Mouse (Mus musculus) liver, postnatal 0 days (tissue): ENCODE measurements around the gene Ccdc83. TPM values are rescaled to one million over a fixed set of nuclear protein-coding genes. Genes with fewer than 3 reads are reported as not detected.

Source experiments
- ATAC-seq: fragments of 200-750 bp; cut with Nextera tagmentation; 2 replicates; pipeline ENCODE4 v1.8.0; 2017; ENCODE audit warnings: mild to moderate bottlenecking, moderate library complexity
- DNase-seq: peaks from one replicate; pipeline ENCODE4 v3.0.0-alpha.2; 2016
- H3K27ac ChIP-seq: fragments of 300-500 bp; sonication (generic); 2 replicates; pipeline ENCODE4 v1.5.1; 2014; ENCODE audit warnings: antibody characterized with exemption, moderate library complexity, mild to moderate bottlenecking, low read depth
- H3K27me3 ChIP-seq: fragments of 300-500 bp; sonication (generic); 2 replicates; pipeline ENCODE4 v1.6.1; 2014; ENCODE audit warnings: low read length, control low read depth, mixed read lengths; ENCODE audit not compliant: insufficient read depth
- H3K36me3 ChIP-seq: fragments of 300-500 bp; sonication (generic); replicated peaks from 2 replicates; pipeline ENCODE4 v1.6.1; 2014; ENCODE audit warnings: mild to moderate bottlenecking, control low read depth, low read length, moderate library complexity, mixed read lengths; ENCODE audit not compliant: insufficient read depth
- H3K4me1 ChIP-seq: fragments of 300-500 bp; sonication (generic); 2 replicates; pipeline ENCODE4 v1.6.1; 2014; ENCODE audit warnings: antibody characterized with exemption, mild to moderate bottlenecking, control low read depth; ENCODE audit not compliant: insufficient read depth
- H3K4me2 ChIP-seq: fragments of 300-500 bp; sonication (generic); 2 replicates; pipeline ENCODE4 v1.6.1; 2014; ENCODE audit warnings: low read depth, mild to moderate bottlenecking, low read length, moderate library complexity, mixed read lengths
- H3K4me3 ChIP-seq: fragments of 300-500 bp; sonication (generic); 2 replicates; pipeline ENCODE4 v1.5.1; 2014; ENCODE audit warnings: low read depth, low read length
- H3K9ac ChIP-seq: fragments of 300-500 bp; sonication (generic); replicated peaks from 2 replicates; pipeline ENCODE4 v1.6.1; 2014; ENCODE audit warnings: mild to moderate bottlenecking, moderate library complexity
- H3K9me3 ChIP-seq: fragments of 300-500 bp; sonication (generic); 2 replicates; pipeline ENCODE4 v1.6.1; 2016; ENCODE audit warnings: mild to moderate bottlenecking, control low read depth, low read length, mixed read lengths
- CTCF ChIP-seq: sonication (generic); IDR thresholded peaks from 2 replicates; pipeline ENCODE4 v1.5.1; 2016; ENCODE audit warnings: antibody characterized with exemption, low read depth
- EP300 ChIP-seq: IDR thresholded peaks from 2 replicates; pipeline ENCODE4 v1.6.1; 2016; ENCODE audit warnings: antibody characterized with exemption, low read depth, mild to moderate bottlenecking
- WGBS: fragments of 180-500 bp; shearing (Covaris S2); extraction: QIAGEN DNeasy Blood & Tissue Kit; methylation state at CpG from one replicate; pipeline ENCODE4 v1.1.7; 2014; ENCODE audit not compliant: insufficient replicate concordance; 5-methylcytosine and 5-hydroxymethylcytosine counted together
- polyA plus RNA-seq: library from polyadenylated mRNA; unstranded; fragments of >200 nt; fragmentation: Nextera tagmentation; extraction: Ambion mirVana; gene quantifications from 2 replicates; pipeline ENCODE4 v1.2.1, GENCODE M21; 2015

Gene Ccdc83
- polyA plus RNA-seq, 1 experiment from 2014 or later = not detected

DNA sequence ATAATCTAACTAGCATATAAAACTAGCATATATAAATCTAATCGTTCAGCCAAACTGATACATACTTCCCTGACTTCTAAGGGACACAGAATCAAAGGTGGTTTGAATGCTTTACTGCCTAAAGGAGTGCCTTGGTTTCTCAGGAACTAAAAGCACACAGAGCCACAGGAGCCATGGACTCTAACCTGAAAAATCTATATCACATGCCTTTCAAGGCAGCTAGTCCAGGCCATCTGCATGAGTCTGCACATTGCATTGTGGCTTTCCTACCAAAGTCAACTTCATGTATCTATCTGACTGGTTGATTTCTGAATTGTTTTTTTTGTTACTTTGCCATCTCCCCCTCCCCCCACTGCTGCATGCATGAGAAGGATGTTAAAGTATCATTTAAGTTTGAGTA is 84.9 kb downstream of the Ccdc83 start:
- no peak overlapping the region for H3K4me3 ChIP-seq
- TF ChIP-seq EP300 = no peak
- no peak for TF ChIP-seq CTCF

DNA sequence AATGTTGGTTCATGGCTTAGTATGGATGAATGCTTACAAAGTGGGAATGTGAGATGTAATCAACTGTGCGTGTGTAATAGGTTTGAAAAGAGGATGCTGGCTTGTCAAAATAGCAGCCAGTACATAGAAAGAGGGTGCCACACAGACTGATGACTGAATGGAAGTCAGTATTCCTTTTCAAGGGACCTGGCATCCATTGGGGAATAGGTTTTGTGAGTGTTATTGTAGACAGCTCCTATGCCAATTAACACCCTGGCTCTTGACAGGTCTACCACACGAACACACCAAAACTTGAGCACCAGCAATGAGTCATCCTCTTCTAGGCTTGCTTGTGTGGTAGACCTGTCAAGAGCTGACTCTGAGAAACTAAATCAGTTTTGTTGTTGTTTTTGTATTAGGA is 90.0 kb downstream of the Ccdc83 start:
- no peak for DNase-seq
- Histone ChIP-seq H3K4me2 (no peak overlapping the region), H3K36me3 (peaks cover 67% of the 10 kb centered on the region), H3K4me1 (no peaks in the 10 kb centered on the region), H3K9ac (no peak overlapping the region), H3K27ac (no peak overlapping the region), H3K27me3 (no peaks in the 10 kb centered on the region), H3K4me3 (no peak overlapping the region), H3K9me3 (no peaks in the 10 kb centered on the region)
- no peak for ATAC-seq
- TF ChIP-seq EP300 (no peak), CTCF (no peak)
- 86% methylated on average over 2 of the region's 2 CpGs for WGBS

More for the DNA sequence above, 84.9 kb downstream of the Ccdc83 start:
- no peaks in the 10 kb centered on the region for H3K9me3 ChIP-seq
- DNase-seq (no peak), ATAC-seq (peak; percentile 85)
- H3K4me1 ChIP-seq = no peaks in the 10 kb centered on the region
- H3K36me3 ChIP-seq = peaks cover 64% of the 10 kb centered on the region
- H3K27ac ChIP-seq = no peak overlapping the region
- 97% methylated on average over 1 of the region's 1 CpGs for WGBS
- no peak overlapping the region for H3K4me2 ChIP-seq
- H3K9ac ChIP-seq = no peak overlapping the region
- no peaks in the 10 kb centered on the region for H3K27me3 ChIP-seq

Other genes starting within 250 kb of the Ccdc83 start
- gene Picalm, start 135.6 kb downstream of the Ccdc83 start, polyA plus RNA-seq = 29.9 and 30.6 TPM in 2 replicates
- 0.42 and 0.66 TPM in 2 replicates for gene Sytl2, start 36.5 kb upstream of the Ccdc83 start, polyA plus RNA-seq
- gene Ccdc89, start 160.8 kb upstream of the Ccdc83 start, polyA plus RNA-seq = 0.09 and 0.19 TPM in 2 replicates
- gene Crebzf, start 177.0 kb upstream of the Ccdc83 start, polyA plus RNA-seq = 11.1 and 11.5 TPM in 2 replicates
- gene Tmem126a, start 191.5 kb upstream of the Ccdc83 start, polyA plus RNA-seq = 59.9 and 67.3 TPM in 2 replicates
- gene Tmem126b, start 210.2 kb upstream of the Ccdc83 start, polyA plus RNA-seq = 11.2 and 11.3 TPM in 2 replicates
- gene Dlg2, start 210.9 kb upstream of the Ccdc83 start, polyA plus RNA-seq = 0.41 and 0.47 TPM in 2 replicates